Mouse (Mus musculus): ENCODE results near the gene Odf4.

The Odf4 gene

DNA sequence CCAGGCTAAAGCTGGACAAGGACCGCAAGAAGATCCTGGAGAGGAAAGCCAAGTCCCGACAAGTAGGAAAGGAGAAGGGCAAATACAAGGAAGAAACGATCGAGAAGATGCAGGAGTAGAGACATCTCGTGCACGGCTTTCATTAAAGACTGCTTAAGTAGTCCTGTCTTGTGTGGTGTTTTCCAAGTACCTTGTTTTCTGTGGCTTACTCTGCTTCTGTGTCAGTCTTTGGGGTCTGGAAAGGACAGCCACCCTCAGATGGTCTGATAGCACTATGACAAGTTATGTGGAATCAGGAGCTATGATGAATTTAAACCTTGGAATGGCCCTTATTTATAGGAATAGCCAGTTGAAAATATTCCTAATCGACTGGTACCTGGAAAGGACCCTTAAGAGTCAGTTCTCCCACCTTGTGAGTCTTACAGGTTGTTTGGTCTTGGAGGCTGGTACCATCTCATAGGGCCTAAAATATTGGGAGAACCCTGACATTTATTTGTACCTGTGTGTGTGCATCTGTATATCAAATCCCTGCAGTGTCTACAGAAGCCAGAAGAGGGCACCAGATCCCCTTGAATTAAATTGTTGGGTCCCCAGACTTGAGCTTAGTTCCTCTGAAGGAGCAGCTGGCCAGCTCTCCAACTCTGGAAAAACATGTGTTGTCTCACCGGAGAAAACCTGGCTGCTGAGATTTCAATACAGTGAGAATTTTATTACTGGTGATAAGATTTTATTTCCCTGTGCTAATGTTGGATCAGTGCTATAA, 22.3 kb downstream of the Odf4 start:
- intact Hi-C loops (cut with DNase I): loop anchor here (5.0 kb wide), 3 partner anchors 63 to 133 kb away; partner anchors contain the start of gene Slc25a35

- intact Hi-C loops (cut with DNase I): loop anchor here (5.0 kb wide), 2 partner anchors 64 to 134 kb away; partner anchors contain the start of gene Slc25a35
Observed at GRCm38 (mm10) chr11:68903775-68904174, 23.1 kb downstream of the Odf4 start.

DNA sequence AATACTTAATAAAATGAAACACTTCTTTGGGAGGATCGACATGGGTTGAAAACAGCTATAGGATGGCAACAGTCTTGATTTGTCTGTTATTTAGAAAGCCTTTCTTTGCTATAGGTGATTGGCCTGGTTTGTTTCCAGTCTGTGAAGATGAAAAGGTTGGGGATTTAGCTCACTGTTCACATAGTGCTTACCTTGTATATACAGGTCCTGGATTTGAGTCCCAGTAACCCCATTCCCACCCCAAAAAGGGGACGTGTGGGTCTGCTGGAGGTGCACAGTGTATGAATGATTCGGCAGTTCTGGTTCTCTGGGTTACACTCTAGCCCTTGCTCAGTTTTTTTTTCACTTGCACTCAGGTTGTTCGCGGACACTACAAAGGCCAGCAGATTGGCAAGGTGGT, 24.1 kb downstream of the Odf4 start:
- intact Hi-C loops (cut with DNase I): loop anchor here (5.0 kb wide), 2 partner anchors 64 to 134 kb away; partner anchors contain the start of gene Slc25a35

DNA sequence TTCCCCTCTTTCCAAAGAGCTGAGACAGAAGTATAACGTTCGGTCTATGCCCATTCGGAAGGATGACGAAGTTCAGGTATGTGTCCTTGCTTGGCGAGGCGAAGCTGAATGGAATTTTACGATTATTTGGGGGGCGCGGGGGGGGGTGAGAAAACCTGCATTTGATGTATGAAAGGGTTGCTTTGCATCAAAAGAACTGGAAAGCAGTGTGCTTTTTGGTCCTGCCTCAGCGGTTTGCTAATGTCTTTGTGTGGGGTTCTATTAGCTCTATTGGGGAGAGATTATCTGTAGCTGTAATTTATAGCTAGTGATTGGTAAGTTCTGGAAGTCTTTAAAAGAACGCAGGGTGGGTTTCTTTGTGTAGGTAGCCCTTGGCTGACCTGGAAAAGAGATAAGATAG, 24.5 kb downstream of the Odf4 start:
- intact Hi-C loops (cut with DNase I): loop anchor here (5.0 kb wide), 2 partner anchors 65 to 135 kb away; partner anchors contain the start of gene Slc25a35

DNA sequence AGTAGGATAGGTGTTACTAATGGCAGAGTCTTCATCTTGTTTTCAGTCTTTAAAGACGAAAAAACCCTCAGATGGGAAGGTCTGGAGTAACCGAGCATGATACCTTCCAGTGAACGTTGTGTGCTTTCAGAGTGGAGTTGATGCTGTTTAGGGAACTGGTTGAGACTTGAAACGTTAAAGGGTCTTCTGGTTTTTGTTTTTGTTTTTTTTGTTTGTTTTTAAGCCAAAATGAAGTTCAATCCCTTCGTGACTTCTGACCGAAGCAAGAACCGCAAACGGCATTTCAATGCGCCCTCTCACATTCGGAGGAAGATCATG, 24.9 kb downstream of the Odf4 start:
- intact Hi-C loops (cut with DNase I): loop anchor here (5.0 kb wide), 2 partner anchors 65 to 135 kb away; partner anchors contain the start of gene Slc25a35

- intact Hi-C loops (cut with DNase I): loop anchor here (5.0 kb wide), 2 partner anchors 66 to 136 kb away; partner anchors contain the start of gene Slc25a35
Observed at GRCm38 (mm10) chr11:68901351-68902046, 25.4 kb downstream of the Odf4 start, which contains the start of gene Rpl26. Rpl26 (plus strand) TSS chr11:68901583.

DNA sequence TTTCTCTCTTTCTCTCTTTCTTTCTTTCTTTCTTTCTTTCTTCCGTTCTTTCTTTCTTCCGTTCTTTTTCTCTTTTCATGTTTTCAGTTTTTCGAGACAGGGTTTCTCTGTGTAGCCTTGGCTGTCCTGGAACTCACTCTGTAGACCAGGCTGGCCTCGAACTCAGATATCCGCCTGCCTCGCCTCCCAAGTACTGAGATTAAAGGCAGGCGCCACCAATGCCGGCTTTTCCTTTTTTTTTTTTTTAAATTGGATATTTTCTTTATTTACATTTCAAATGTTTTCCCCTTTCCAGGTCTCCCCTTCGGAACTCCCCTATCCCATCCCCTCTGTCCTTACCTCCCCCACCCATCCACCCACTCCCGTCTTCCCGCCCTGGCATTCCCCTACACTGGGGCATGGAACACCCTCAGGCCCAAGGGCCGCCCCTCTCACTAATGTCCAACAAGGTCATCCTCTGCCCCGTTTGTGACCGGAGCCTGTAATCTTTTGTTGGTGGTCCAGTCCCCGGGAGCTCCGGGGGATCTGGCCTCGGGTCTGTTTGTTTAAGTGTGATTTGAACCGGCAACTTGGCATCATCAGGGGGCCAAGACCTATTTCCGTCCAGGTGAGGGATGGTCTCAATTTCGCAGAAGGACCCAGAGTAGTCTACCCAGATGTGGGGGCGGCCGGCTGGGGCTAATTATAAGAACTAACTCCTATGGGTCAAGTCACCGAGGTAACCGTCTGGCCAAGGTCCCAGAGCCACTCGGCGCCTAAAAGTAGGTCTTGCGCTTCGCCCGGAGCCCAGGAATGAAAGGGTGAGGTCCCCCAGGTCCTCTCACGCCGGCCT, 26.1 kb downstream of the Odf4 start:
- intact Hi-C loops (cut with DNase I): loop anchor here (5.0 kb wide), 2 partner anchors 67 to 137 kb away; partner anchors contain the start of gene Slc25a35

GRCm38 (mm10) chr11:68899815-68900214, 27.1 kb downstream of the Odf4 start:
- intact Hi-C loops (cut with DNase I): loop anchor here (5.0 kb wide), 2 partner anchors 67 to 137 kb away; partner anchors contain the start of gene Slc25a35

DNA sequence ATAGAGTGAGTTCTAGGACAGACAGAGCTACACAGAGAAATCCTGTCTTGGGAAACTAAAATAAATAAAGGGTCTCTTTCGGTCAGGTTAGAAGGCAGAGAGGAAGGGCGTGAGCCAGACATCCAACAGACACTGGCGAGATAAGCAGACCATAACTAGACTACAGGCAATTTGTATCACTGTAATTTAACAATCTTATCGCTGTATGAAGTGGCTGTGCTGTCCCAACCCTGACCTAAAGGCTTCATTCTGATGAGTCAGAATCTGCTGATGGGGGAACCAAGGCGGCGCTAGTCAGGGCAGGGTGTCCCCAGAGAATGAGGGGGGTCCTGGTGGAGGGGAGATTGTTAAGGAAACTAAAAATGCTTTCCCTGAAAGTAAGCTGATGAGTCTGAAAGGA, 28.1 kb downstream of the Odf4 start:
- intact Hi-C loops (cut with DNase I): no loop called here

GRCm38 (mm10) chr11:68897838-68898237, 29.0 kb downstream of the Odf4 start:
- intact Hi-C loops (cut with DNase I): no loop called here

DNA sequence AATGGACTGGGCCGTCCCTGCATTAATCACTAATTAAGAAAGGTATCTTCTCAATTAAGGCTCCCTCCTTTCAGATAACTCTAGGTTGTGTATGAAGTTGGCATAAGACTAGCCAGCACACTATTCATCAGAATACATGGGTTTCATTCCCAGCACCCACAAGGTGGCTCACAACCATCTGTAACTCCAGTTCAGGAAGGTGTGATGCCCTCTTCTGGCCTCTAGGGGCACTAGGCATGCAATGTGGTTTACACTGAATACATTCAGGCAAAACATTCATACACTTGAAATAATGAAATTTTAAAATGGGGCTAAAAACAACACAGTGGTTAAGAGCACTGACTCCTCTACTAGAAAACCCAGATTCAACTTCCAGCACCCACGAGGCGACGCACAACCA, 29.8 kb downstream of the Odf4 start:
- intact Hi-C loops (cut with DNase I): no loop called here

- intact Hi-C loops (cut with DNase I): no loop called here
Observed at GRCm38 (mm10) chr11:68896247-68896646, 30.6 kb downstream of the Odf4 start.

DNA sequence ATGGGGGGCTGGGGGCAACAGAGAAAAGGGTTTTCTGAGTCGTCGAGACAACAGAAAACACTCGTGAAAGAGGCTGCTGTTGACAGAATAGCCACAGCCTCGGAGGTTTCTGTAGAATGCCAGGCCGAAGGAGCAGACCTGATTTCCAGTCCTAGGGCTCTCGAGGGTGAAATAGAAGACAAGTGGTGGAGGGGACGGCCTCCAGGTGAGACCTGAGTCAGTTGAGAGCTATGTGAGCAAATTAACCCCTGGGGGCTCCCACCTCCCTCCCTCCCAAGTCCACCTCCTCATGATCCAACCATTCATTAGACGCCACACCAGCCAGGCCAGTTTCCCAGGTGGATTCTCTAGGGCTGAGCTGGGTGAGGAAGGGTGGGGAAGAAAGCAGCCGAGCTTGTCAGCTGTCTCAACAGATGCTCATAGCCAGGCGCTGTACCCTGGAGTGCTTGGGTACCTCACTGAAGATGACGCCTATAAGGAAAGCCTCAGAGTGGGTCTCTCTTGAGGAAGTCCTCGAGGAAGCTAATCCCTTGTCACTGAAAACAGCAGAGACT, 32.9 kb downstream of the Odf4 start:
- intact Hi-C loops (cut with DNase I): no loop called here

DNA sequence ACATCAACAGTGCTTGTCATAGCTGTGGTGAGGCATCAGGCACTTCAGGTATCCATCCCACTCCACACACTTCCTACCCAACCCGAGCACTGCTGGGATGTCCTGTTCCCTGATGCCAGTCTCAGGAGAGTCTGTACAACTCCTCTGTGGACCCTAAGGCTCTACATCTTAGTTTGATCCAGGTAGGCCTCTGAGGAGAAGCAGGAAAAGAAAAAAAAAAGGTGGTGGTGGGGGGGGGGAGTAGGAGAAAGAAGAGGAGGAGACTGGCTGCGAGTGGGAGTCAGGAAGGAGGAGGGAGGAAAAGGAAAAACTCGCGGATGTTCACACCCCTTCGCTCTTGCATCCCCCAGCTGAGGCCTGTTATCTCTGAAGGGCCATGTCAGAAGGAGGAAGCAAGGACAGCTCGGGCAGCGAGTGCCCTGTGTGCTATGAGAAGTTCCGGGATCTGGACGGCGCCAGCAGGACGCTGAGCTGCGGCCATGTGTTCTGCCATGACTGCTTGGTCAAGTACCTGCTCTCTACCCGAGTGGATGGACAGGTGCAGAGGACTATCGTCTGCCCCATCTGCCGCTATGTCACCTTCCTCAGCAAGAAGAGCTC, 34.5 kb downstream of the Odf4 start:
- intact Hi-C loops (cut with DNase I): no loop called here

DNA sequence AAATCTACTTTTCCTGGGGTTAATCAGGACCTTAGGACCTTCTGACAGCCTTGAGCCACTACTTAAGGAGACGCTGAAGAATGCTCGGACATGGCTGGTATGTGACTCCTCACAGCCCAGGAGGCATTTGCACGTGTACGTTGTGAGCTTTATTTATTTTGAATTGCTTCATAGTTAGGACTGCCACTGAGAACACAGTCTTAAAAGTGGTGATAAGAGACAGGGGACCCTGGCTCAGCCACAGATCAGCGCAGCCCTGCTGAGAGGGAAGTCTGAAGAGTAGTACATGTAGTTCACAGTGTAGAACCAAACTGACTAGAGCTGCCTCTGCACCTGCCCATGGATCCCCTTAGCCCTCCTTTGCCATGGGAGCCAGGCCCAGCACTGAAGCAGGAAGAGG, 35.1 kb downstream of the Odf4 start:
- intact Hi-C loops (cut with DNase I): no loop called here

DNA sequence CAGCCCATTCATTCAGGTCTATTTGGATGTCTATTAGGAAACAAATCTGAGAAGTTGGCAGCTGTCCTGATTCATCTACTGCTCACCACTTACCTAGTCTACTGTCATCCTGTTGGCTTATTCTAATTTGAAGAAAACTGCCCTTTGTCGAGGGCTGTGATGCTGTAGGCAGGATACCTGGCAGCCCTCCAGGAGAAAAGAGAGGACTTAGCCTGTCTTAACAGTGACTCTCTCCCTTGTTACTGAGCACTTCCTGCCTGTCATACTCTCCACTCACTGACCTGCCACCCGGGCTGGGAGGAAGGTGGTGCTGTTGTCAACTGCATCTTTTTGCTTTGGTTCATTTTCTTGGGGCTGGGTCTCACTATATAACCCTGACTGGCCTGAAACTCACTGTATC, 36.3 kb downstream of the Odf4 start:
- intact Hi-C loops (cut with DNase I): no loop called here

- intact Hi-C loops (cut with DNase I): no loop called here
Observed at GRCm38 (mm10) chr11:68888653-68889052, 38.2 kb downstream of the Odf4 start.

- intact Hi-C loops (cut with DNase I): no loop called here
Observed at GRCm38 (mm10) chr11:68888253-68888652, 38.6 kb downstream of the Odf4 start, which contains the start of gene Rnf222. Rnf222 (plus strand) TSS chr11:68888553.

GRCm38 (mm10) chr11:68886091-68886490, 40.8 kb downstream of the Odf4 start:
- intact Hi-C loops (cut with DNase I): no loop called here

DNA sequence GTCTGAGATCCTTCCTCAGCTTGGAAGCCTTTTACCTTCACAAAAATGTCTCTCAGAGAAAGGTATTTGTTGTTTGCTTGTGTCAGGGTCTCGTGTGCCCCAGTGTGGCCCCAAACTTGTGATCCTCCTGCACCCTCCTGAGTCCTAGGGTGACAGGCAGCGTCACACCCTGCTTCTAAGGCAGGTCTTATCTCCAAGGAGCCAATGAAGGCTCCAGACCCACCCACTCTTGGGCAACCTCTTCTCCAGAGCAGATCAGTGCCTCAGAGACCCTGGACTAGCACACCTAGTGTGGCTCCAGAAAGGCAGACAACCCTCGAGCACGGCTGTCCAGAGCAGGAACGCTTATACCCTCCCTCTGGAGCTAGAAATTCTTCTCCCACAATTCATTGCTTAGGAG, 42.5 kb downstream of the Odf4 start:
- intact Hi-C loops (cut with DNase I): no loop called here

DNA sequence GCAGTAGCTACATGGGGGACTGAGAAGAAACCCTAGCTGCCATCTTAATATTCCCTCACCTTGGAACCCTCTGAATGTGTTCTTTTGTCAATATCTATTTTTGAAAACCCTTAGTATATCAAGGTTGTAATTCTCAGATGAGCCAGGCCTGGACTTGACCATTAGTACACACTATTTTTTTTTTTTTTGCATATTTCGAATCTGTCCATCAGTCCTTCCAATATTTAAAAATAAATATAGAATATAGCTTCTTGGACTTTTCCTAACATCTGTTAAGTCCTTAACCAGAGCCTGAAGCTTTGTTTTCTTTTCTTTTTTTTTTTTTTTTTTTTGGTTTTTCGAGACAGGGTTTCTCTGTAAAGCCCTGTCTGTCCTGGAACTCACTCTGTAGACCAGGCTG, 43.0 kb downstream of the Odf4 start:
- intact Hi-C loops (cut with DNase I): no loop called here

Measured in adrenal gland (tissue).